In genomic region chr10:38667841-38668240, GRCm38 (mm10) we compare ENCODE assay signal across 9 mouse cellular contexts.
DNase-seq lines count a peak whose midpoint lies in the region.
"Had no signal": no experiment of that assay in that cellular context is flagged by ENCODE, and none has a peak within 500 bp of the region (broad histone marks: within the 10 kb centered on the region; RNA-seq: fewer than 3 reads in every experiment).

No protein-coding gene starts in this region.

- DNase-seq in adipocyte (ENCODE audit: low spot score): peak; percentile 83
- peak; percentile 28 for DNase-seq in cerebellum, adult 11-12 months
- DNase-seq in cerebellum, adult 9-10 months: peak; percentile 56
- DNase-seq in cerebellum, postnatal 25 days: peak; percentile 24 to 36
- DNase-seq in gastrocnemius, adult 8-10 months (ENCODE audit: low spot score in 2 of 2): no peak
- DNase-seq in retina, postnatal 1 day: no peak
- DNase-seq in thymus, adult 18-20 months: no peak
- DNase-seq: adrenal gland, postnatal 14 days; gastrocnemius, postnatal 25 days had no signal

Comparison
In these comparisons a context has a peak if more than half of its experiments do, and no peak if none do; other contexts are left out.
1. DNase-seq: peak in adipocyte (single experiment), cerebellum, adult 11-12 months (single experiment), cerebellum, adult 9-10 months (single experiment) and cerebellum, postnatal 25 days (2 of 2); none in gastrocnemius, adult 8-10 months (0 of 2), retina, postnatal 1 day (single experiment) and thymus, adult 18-20 months (0 of 2).